Mouse (Mus musculus) heart, embryonic 15.5 days (tissue): Measurements from ENCODE around the gene Reep6. TPM values are rescaled to one million over a fixed set of nuclear protein-coding genes. Genes with fewer than 3 reads are reported as not detected.
A peak's percentile ranks its signal among the peaks of the same experiment; 100 is the strongest.

Source experiments
- ATAC-seq: fragments of 200-750 bp; cut with Nextera tagmentation; replicated peaks from 2 replicates; pipeline ENCODE4 v1.8.0; 2017; ENCODE audit warnings: low read depth, moderate TSS enrichment; ENCODE audit not compliant: insufficient number of reproducible peaks, insufficient read depth, low FRiP score
- H3K27ac ChIP-seq: fragments of 300-500 bp; sonication (generic); 2 replicates; pipeline ENCODE4 v1.5.1; 2015; ENCODE audit warnings: mild to moderate bottlenecking, inconsistent platforms
- H3K27me3 ChIP-seq: fragments of 300-500 bp; sonication (generic); 2 replicates; pipeline ENCODE4 v1.6.1; 2015; ENCODE audit warnings: inconsistent platforms
- H3K36me3 ChIP-seq: fragments of 300-500 bp; sonication (generic); 2 replicates; pipeline ENCODE4 v1.6.1; 2015; ENCODE audit warnings: mild to moderate bottlenecking, inconsistent platforms
- H3K4me1 ChIP-seq: fragments of 300-500 bp; sonication (generic); replicated peaks from 2 replicates; pipeline ENCODE4 v1.6.1; 2015; ENCODE audit warnings: inconsistent platforms
- H3K4me2 ChIP-seq: fragments of 300-500 bp; sonication (generic); 2 replicates; pipeline ENCODE4 v1.6.1; 2015; ENCODE audit warnings: inconsistent platforms, mild to moderate bottlenecking, moderate library complexity
- H3K4me3 ChIP-seq: fragments of 300-500 bp; sonication (generic); 2 replicates; pipeline ENCODE4 v1.5.1; 2015; ENCODE audit warnings: mild to moderate bottlenecking, inconsistent platforms
- H3K9ac ChIP-seq: fragments of 300-500 bp; sonication (generic); 2 replicates; pipeline ENCODE4 v1.6.1; 2015; ENCODE audit warnings: mild to moderate bottlenecking, inconsistent platforms
- H3K9me3 ChIP-seq: fragments of 300-500 bp; sonication (generic); replicated peaks from 2 replicates; pipeline ENCODE4 v1.6.1; 2016; ENCODE audit warnings: inconsistent platforms
- WGBS: fragments of 180-500 bp; shearing (Covaris S2); methylation state at CpG from one replicate; pipeline ENCODE4 v1.1.7; 2015; ENCODE audit warnings: mixed read lengths; 5-methylcytosine and 5-hydroxymethylcytosine counted together
- polyA plus RNA-seq: library from polyadenylated mRNA; unstranded; fragments of >200 nt; fragmentation: Nextera tagmentation; extraction: Ambion mirVana; gene quantifications from 2 replicates; pipeline ENCODE4 v1.2.1, GENCODE M21; 2015

Gene Reep6
- polyA plus RNA-seq, 1 experiment from 2014 or later: 1.6 TPM

DNA sequence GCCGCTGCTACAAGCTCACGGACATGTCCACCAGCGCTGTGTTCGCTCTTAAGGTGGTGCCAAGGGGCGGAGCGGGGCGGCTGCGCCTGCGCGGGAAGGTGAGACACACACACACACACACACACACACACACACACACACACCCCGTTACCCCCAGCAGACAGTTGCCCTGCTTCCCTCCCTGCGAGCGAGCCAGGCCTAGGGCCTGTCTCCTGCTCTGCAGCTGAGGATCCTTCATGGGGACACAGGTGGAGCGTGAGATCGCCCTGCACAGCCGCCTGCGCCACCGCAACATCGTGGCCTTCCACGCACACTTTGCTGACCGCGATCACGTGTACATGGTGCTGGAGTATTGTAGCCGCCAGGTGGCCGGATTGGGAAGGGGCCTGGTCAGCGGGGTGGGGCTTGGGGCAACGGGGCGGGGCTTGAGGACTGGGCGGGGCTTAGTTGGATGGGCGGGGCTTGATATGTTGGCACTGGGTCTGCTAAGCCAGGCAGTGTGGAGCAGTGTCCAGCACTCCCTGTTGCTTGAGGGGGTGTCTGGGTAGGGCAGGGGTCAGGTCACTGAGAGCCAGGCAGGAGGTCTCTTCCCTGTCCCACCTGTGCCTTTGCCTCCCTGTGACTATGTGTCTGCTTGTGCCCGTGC is 28.4 kb downstream of the Reep6 start:
- Histone ChIP-seq H3K27me3 (peaks cover 84% of the 10 kb centered on the region), H3K4me2 (peak overlapping the region; percentile 49), H3K27ac (no peak overlapping the region), H3K36me3 (no peaks in the 10 kb centered on the region), H3K9ac (no peak overlapping the region), H3K4me1 (peaks cover 16% of the 10 kb centered on the region), H3K4me3 (peak overlapping the region; percentile 27), H3K9me3 (no peaks in the 10 kb centered on the region)
- 0 out of 2 replicates have a peak, but pooled peaks have one; percentile 10 for ATAC-seq
- WGBS: 8% methylated on average over 31 of the region's 31 CpGs

DNA sequence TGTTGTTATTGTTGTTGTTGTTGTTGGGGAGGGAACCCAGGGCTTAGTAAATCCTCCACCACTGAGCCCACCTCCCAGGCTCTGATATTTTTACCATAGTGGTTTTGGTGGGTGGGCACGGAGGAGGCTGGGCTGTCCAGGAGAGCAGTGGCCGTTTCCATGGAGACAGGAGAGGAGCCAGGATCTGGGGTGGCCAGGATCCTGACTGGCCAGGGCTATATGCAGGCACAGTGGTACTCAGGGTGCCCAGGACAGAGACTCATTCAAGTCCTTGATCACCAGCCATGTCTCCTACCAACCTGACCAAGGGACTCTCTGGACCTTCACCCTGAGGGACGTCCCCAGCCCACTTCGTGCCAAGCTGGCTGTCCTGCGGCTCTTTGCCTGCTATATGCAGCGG is 34.0 kb downstream of the Reep6 start:
- Histone ChIP-seq H3K9me3 (no peaks in the 10 kb centered on the region), H3K27me3 (peaks cover 65% of the 10 kb centered on the region), H3K9ac (no peak overlapping the region), H3K4me1 (no peaks in the 10 kb centered on the region), H3K27ac (no peak overlapping the region), H3K4me3 (no peak overlapping the region), H3K4me2 (no peak overlapping the region), H3K36me3 (no peaks in the 10 kb centered on the region)
- WGBS: 44% methylated on average over 6 of the region's 6 CpGs
- ATAC-seq: no peak

DNA sequence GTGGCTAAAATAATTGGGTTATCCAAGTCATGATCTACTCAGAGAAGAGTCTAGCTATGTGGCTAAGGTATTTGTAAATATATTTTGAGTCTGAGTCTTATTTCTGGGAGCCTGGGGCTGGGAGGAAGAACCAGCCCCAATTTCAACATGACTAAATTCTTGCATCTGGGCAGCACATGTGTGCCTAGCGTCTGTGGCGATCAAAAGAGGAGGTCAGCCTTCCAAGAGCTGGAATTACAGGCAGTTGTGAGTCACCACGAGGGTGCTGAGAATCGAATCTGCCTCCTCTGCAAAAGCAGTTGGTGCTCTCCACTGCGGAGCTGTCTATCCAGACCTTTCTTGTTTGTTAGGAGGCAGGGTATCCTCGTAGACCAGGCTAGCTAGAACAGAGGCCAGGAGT is 36.0 kb downstream of the Reep6 start:
- Histone ChIP-seq H3K4me3 (no peak overlapping the region), H3K9ac (no peak overlapping the region), H3K36me3 (no peaks in the 10 kb centered on the region), H3K27me3 (peaks cover 45% of the 10 kb centered on the region), H3K4me2 (no peak overlapping the region), H3K4me1 (no peaks in the 10 kb centered on the region), H3K9me3 (no peaks in the 10 kb centered on the region), H3K27ac (no peak overlapping the region)
- no peak for ATAC-seq
- WGBS: 59% methylated on average over 6 of the region's 6 CpGs

DNA sequence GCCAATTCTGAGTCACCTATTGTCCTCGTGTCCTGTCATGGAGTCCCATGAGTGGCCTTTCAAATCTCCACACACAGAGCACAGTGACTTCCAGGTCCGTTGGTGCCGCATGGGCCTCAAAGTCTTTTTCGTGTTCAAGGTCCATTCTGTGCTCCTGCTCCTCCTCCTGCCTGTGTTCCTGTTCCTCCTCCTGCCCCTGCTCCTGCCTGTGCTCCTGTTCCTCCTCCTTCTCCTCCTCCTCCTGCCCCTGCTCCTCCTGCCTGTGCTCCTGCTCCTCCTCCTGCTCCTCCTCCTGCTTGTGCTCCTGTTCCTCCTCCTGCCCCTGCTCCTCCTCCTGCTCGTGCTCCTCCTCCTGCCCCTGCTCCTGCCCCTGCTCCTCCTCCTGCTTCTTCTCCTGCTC is 38.2 kb downstream of the Reep6 start:
- Histone ChIP-seq H3K4me1 (peaks cover 9% of the 10 kb centered on the region), H3K9me3 (no peaks in the 10 kb centered on the region), H3K9ac (no peak overlapping the region), H3K27me3 (peaks cover 47% of the 10 kb centered on the region), H3K4me2 (no peak overlapping the region), H3K36me3 (no peaks in the 10 kb centered on the region), H3K27ac (no peak overlapping the region), H3K4me3 (no peak overlapping the region)
- 49% methylated on average over 5 of the region's 5 CpGs for WGBS
- ATAC-seq: no peak

DNA sequence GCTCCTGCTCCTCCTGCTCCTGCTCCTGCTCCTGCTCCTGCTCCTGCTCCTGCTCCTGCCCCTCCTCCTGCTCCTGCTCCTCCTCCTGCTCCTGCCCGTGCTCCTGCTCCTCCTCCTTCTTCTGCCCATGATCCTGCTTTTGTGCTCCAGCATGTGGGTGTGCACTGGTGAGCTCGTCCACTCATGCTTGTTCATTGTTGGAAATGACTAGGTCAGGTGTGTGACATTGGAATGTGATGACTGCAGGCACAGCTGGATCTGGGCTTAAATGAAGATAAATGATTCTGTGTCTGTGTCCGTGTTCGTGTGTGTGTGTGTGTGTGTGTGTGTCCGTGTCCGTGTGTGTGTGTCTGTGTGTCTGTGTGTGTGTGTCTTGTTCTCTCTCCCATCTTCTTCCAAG is 38.6 kb downstream of the Reep6 start:
- 83% methylated on average over 6 of the region's 6 CpGs for WGBS
- Histone ChIP-seq H3K9me3 (no peaks in the 10 kb centered on the region), H3K27me3 (peaks cover 46% of the 10 kb centered on the region), H3K27ac (no peak overlapping the region), H3K4me1 (peaks cover 9% of the 10 kb centered on the region), H3K4me3 (no peak overlapping the region), H3K36me3 (no peaks in the 10 kb centered on the region), H3K9ac (no peak overlapping the region), H3K4me2 (no peak overlapping the region)
- ATAC-seq: no peak

DNA sequence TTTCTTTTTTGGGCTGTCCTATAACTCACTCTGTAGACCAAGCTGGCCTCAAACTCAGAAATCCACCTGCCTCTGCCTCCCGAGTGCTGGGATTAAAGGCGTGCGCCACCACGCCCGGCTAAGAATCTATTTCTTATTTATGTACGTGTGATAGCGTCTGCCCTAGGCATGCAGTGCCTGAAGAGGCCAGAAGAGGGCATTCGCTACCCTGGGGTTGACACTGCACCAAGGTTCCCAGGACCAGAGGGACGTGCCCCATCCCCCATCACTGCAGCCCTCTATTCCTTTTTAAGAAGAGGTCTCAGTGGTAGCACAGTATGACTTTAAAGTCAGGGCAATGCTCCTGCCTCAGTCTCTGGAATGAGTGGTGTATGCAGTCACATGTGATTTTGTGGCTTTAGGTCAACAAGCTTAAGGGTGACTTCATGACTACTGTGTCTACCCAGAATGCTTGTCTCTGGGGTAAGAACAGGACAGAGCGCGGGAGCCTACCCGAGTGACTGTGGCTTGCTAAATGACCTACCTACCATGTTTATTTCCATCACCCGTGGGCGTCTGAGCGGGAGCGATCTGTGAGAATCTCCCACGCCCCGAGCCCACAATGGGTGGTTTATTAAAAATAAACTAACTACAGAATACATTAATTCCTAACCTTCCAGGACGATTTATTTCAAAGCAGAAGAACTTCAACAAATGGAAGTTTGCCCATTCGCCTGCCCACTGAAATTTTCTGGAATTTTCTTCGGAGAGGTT is 40.4 kb downstream of the Reep6 start:
- ATAC-seq: no peak
- Histone ChIP-seq H3K9ac (no peak overlapping the region), H3K27ac (no peak overlapping the region), H3K4me3 (no peak overlapping the region), H3K36me3 (no peaks in the 10 kb centered on the region), H3K4me2 (no peak overlapping the region), H3K9me3 (no peaks in the 10 kb centered on the region), H3K4me1 (peaks cover 9% of the 10 kb centered on the region), H3K27me3 (peaks cover 30% of the 10 kb centered on the region)
- 74% methylated on average over 21 of the region's 21 CpGs for WGBS

DNA sequence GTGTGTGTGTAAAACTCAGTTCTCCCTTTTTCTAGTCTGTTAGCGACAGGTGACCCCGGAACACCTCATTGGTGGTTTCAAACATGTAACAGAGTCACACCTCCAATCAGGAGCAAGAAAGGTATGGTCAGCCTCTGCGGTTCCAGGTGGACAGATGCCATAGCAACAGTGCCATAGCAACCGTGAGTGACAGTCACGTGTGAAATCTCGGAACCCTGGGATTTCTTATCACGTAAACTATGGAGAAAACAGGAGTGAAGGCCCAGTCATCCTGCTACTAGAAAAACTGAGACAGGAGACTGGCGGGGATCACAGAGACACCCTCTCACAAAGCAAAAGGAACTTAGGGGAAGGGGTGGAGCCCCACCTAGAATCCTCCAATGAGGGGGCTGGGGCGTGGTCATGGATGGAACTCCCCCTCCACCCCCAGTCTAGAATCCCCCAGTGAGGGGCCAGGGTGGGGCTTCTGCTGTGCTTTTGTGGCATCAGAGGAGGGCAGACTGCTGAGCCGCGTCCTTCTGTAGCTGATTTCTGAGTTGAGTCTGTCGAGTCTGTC is 41.7 kb downstream of the Reep6 start:
- Histone ChIP-seq H3K27ac (no peak overlapping the region), H3K4me1 (peaks cover 9% of the 10 kb centered on the region), H3K36me3 (no peaks in the 10 kb centered on the region), H3K4me2 (peak overlapping the region; percentile 44), H3K27me3 (peaks cover 18% of the 10 kb centered on the region), H3K4me3 (peak overlapping the region; percentile 24), H3K9ac (no peak overlapping the region), H3K9me3 (no peaks in the 10 kb centered on the region)
- WGBS: 8% methylated on average over 12 of the region's 12 CpGs
- no peak; the same call in 1 of the 2 replicates for ATAC-seq

DNA sequence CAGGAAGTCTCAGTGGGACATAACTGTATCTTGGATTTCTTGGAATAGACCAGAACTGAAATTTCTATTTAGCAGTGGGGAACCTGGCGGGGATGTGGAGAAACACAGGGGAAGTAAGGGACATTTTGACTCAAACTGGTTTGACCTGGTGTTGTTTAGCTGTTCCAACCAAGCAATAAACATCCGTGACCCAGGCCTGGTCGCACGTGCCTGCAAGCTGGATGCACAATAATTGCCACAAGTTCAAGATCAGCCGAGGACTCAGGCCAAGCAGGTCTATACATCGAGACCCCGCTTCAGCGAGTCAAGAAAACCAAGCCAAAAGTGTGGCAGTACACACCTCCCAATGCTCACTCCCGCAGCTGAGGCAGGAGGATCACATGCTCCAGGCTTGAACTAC is 42.2 kb downstream of the Reep6 start:
- Histone ChIP-seq H3K36me3 (no peaks in the 10 kb centered on the region), H3K4me2 (peak overlapping the region; percentile 44; the same call in 1 of the 2 replicates), H3K27ac (no peak overlapping the region), H3K4me3 (peak overlapping the region; percentile 24; the same call in 1 of the 2 replicates), H3K27me3 (peaks cover 18% of the 10 kb centered on the region), H3K9ac (no peak overlapping the region), H3K9me3 (no peaks in the 10 kb centered on the region), H3K4me1 (peaks cover 9% of the 10 kb centered on the region)
- ATAC-seq: no peak
- WGBS: 58% methylated on average over 9 of the region's 9 CpGs

DNA sequence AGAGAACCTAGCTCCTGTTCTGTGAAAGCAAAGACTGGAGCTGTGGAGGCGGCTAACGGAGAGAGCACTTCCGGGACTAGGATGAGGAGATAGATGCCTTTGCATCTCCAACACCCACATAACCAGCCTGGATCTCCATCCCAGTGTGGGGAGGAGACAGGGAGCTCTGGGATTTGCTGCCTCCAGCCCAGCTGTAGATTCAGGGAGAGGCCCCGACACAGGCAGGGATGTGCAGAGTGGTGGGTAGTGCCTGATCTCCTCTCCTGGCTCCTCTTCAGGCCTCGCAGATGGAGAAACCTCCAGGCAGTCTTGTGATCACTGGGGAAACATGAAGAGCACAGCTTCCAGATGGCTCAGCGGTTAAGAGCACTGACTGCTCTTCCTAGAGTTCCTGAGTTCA is 43.0 kb downstream of the Reep6 start:
- no peak overlapping the region for H3K27ac ChIP-seq
- no peaks in the 10 kb centered on the region for H3K9me3 ChIP-seq
- H3K27me3 ChIP-seq: peaks cover 13% of the 10 kb centered on the region
- H3K4me2 ChIP-seq: no peak overlapping the region
- H3K4me1 ChIP-seq: peaks cover 9% of the 10 kb centered on the region
- ATAC-seq: no peak
- H3K9ac ChIP-seq: no peak overlapping the region
- H3K36me3 ChIP-seq: no peaks in the 10 kb centered on the region
- 75% methylated on average over 6 of the region's 6 CpGs for WGBS
- no peak overlapping the region for H3K4me3 ChIP-seq

DNA sequence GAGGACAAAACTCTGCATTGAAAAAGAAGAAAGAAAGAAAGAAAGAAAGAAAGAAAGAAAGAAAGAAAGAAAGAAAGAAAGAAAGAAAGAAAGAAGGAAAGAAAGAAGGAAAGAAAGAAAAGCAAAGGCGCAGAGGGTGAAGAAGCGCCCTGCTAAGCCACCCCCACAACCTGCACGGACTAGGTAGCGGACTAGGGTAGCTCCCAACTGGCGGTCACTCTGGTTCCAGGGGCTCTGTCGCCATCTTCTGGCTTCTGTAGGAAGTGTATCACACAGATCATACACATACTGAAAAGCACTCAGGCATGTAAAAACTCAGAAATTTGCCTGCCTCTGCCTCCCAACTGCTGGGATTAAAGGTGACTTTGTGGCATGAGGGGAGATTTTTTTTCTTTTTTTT is 44.3 kb downstream of the Reep6 start:
- H3K27ac ChIP-seq: no peak overlapping the region
- no peaks in the 10 kb centered on the region for H3K36me3 ChIP-seq
- H3K9me3 ChIP-seq: no peaks in the 10 kb centered on the region
- no peak for ATAC-seq
- H3K4me1 ChIP-seq: peaks cover 9% of the 10 kb centered on the region
- peaks cover 11% of the 10 kb centered on the region for H3K27me3 ChIP-seq
- whole genome bisulfite sequencing: 20% methylated on average over 6 of the region's 6 CpGs
- H3K9ac ChIP-seq: no peak overlapping the region
- H3K4me3 ChIP-seq: no peak overlapping the region
- H3K4me2 ChIP-seq: no peak overlapping the region

DNA sequence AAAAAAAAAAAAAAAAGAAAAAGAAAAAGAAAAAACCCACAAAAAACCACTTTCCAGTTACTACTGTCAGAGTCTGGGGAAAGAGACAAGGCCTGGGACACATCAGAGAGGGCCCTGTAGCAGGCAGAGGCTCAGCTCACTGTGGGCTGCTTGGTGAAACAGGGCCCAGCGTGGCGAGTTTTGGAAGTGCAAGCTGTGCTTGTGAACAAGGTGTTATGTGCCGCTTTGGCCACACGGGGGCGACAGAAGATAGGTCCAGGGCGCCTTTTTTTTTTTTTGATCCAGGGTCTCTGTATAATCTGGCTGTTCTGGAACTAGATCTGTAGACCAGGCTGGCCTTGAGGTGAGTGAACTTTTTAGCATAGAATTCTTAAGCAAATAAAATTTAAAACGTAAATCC is 46.4 kb downstream of the Reep6 start:
- Histone ChIP-seq H3K4me1 (peaks cover 9% of the 10 kb centered on the region), H3K27me3 (peaks cover 11% of the 10 kb centered on the region), H3K9ac (no peak overlapping the region), H3K4me3 (no peak overlapping the region), H3K9me3 (no peaks in the 10 kb centered on the region), H3K4me2 (no peak overlapping the region), H3K36me3 (peaks cover 11% of the 10 kb centered on the region), H3K27ac (no peak overlapping the region)
- ATAC-seq: no peak; the same call in 1 of the 2 replicates
- 2% methylated on average over 7 of the region's 7 CpGs for WGBS
